Mouse (Mus musculus) common myeloid progenitor, adult 5-6 weeks (primary cell): Measurements from ENCODE around the gene Kcnh1. TPM values are rescaled to one million over a fixed set of nuclear protein-coding genes. Genes with fewer than 3 reads are reported as not detected.

Experiments used
- ATAC-seq: replicated peaks from 2 replicates; pipeline ENCODE4 v1.8.0; 2016; ENCODE audit warnings: low read depth, mild to moderate bottlenecking, moderate TSS enrichment, inconsistent platforms; ENCODE audit not compliant: poor library complexity, severe bottlenecking
- total RNA-seq: library from RNA; stranded (forward); fragments of 200-1000, 187-1606 nt; gene quantifications from 2 replicates; pipeline ENCODE4 v1.2.3, GENCODE M21; 2017

The Kcnh1 gene
- total RNA-seq, 1 experiment from 2014 or later = not detected

GRCm38 (mm10) chr1:192399667-192400490, 209.3 kb downstream of the Kcnh1 start:
- no peak for ATAC-seq

DNA sequence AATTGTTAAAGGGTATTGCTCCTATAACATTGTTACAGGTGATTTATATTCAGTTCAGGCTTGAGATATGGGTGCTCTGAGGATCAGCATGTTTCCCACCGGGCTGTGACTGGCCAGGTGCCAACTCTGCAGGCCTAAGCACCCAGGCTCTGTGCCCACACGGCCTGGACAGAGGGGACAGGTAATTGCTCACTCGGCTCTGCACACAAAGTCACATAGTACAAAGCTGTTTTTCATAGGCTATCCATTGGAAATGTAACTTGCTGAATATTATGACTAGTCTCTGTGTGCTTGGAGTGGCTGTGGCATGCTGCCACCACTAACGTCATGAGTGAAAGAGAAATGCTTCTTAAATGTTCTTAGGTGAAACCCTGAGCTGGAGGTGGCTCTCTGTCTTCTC, 210.4 kb downstream of the Kcnh1 start:
- ATAC-seq = no peak

- no peak for ATAC-seq
These were observed 212.5 kb downstream of the Kcnh1 start for GRCm38 (mm10) chr1:192402911-192403704.

DNA sequence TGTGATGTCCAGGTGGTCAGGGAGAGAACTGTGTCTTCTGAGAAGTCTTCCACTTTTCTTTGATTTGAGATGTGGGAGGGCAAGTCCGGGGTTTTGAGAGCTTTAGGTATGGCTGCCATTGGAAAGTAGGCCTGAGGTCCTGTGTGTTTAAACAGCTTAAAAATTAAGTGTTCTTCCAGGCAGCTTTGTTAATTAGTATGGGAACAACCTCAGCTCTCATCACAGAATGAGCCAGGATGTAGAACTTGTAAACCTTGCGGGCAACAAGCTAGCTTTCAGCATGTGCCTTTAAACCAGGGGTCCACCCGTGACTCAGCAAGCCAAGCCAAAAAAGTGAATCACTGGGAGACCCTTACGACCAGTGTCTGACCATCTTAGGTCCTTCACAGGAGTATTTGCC, 214.6 kb downstream of the Kcnh1 start:
- ATAC-seq = no peak

DNA sequence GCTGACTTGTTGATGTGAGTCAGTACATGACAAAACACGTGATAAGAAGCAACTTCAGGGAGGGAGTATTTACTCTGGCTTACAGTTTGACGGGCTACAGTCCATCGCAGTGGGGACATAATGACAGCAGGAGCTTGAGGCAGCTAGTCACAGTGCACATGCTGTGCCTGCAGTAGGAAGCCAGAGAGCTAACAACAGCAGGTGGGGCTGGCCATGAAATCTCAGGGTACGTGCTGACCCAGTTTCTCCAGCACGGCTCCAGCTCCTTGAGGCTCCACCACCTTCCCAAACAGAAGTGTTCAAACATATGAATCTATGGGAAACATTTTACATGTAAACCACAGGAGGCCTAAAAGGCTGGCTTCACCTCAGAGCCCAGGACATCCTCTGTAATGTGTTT, 216.0 kb downstream of the Kcnh1 start:
- no peak for ATAC-seq

GRCm38 (mm10) chr1:192415813-192416212, 225.2 kb downstream of the Kcnh1 start:
- no peak for ATAC-seq

GRCm38 (mm10) chr1:192416241-192416821, 225.8 kb downstream of the Kcnh1 start:
- ATAC-seq = no peak

GRCm38 (mm10) chr1:192419176-192419575, 228.6 kb downstream of the Kcnh1 start:
- no peak for ATAC-seq

- ATAC-seq = no peak
These were observed 231.0 kb downstream of the Kcnh1 start for GRCm38 (mm10) chr1:192421377-192422166.

DNA sequence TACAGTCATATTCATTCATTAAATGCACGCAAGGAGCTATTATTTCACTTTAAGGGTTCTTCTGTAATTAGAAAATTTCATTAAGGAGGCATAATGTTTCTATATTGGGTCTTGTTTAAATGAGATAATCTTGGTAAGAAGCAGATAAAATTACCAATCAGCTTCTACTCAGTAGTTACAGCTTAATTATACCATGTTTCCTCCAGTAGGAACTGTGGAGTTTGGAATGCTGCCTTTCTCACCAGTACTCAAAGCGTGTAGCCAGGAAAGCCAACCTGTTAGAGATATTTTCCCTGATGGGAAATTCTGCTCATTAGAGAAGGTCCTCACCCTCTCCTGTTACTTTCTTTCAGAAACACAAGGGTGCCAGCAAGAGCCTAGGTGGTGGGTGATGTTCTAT, 240.8 kb downstream of the Kcnh1 start:
- ATAC-seq = no peak

DNA sequence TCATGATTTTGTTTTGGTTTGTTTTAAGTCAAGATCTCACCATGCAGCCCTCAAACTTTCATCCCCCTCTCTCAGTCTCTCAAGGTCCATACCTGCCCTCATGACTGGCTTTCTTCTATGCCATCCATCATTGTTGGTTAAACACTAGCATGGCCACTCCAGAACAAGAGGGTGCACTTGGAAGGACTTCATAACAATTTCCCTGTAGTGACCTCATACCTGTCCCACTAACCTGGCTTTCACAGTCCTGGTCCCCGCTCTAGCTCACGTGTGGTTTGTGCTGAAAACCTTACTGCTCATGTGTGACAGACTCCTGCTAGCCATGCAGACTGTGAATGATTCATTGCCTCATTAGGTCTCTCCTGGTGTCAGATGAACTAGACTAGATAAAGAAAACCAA, 244.9 kb downstream of the Kcnh1 start:
- no peak for ATAC-seq

GRCm38 (mm10) chr1:192439151-192439837, 248.7 kb downstream of the Kcnh1 start:
- no peak for ATAC-seq

GRCm38 (mm10) chr1:192442772-192443445, 252.3 kb downstream of the Kcnh1 start:
- no peak for ATAC-seq

GRCm38 (mm10) chr1:192443998-192444657, 253.6 kb downstream of the Kcnh1 start:
- ATAC-seq = peak; percentile 43; the same call in 1 of the 2 replicates

DNA sequence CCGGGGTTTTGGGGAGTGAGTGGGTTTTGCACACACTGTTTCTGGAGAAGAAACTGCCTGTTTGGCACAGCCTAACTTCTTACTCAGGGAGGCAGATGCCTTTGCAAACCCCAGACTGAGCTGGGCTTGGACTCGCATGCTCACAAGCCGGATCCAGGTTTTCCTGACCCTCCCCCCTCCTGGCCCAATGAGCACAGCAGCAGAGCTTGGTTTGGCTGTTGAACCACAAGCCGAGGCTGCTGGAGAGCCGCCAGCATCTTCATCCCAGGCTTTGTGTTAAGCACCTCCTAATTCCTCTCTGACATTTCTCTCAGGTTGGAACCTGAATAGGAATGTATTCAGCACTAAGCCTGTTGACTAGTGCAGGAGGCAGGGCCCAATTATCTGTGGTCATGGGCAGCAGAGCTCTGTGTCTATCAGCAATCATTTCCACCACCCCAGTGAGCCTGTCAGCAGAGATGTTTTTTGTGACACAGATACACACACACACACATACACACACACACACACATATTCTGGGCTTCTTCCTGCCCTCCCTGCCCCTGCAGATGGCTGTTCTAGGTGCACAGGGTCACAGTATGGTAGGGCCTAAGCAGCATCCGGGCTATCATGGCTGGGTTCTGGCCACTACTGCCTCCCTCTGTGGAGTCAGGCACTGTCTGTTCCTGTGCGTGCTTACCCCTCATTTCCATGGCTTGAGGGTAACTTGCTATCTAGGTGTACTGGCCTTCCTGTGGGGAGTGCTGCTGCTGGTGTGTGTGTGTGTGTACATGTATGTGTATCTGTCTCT, 254.3 kb downstream of the Kcnh1 start:
- ATAC-seq = peak; percentile 19

DNA sequence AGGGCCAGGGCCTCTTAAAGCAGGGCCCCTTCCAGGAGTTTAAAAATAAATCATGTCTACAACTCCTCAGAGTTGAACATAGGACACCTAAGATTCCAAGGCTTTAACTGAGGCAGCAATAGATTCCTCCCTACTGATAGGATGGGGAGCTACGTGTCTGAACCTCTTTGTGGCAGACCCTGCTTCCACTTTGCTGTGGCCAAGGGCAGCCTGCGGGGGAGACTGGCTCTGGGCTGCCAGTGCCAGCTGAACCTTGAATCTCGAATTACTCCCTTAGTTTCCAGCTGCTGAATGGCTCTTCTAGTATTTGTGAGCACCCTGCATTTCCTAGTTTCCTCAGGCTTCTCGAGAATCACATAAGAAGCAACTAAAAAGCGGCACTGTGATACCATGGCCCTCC, 255.6 kb downstream of the Kcnh1 start:
- no peak for ATAC-seq

DNA sequence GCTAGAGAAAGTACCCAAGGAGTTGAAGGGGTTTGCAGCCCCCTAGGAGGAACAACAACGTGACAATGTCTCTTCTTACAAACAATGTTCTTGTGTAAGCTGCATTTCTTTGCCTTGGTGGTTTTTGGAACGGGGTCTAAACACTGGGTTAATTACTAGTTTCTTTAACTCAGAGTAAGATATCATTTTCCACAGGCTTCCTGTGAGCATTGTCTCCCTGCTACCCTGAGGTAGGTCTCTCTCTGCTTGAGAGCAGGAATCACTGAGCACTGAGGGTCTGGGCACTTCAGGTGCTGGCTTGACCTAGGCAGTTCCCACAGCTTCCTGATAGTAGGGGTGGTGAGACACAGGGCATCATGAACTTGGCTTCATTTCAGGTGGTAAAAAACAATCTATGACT, 257.1 kb downstream of the Kcnh1 start:
- ATAC-seq = no peak

GRCm38 (mm10) chr1:192448512-192448911, 257.9 kb downstream of the Kcnh1 start:
- ATAC-seq = no peak
